Mouse (Mus musculus) neural tube, embryonic 14.5 days (tissue): ENCODE measurements around the gene Alkbh3. TPM values are rescaled to one million over a fixed set of nuclear protein-coding genes. Genes with fewer than 3 reads are reported as not detected.

Experiments used
- ATAC-seq: fragments of 200-750 bp; cut with Nextera tagmentation; 2 replicates; pipeline ENCODE4 v1.8.0; 2017; ENCODE audit warnings: low read depth, mild to moderate bottlenecking, moderate TSS enrichment, moderate library complexity
- H3K27ac ChIP-seq: fragments of 300-500 bp; sonication (generic); 2 replicates; pipeline ENCODE4 v1.5.1; 2014; ENCODE audit warnings: low read depth, mild to moderate bottlenecking, control low read depth, low read length, moderate library complexity, mixed read lengths
- H3K27me3 ChIP-seq: fragments of 300-500 bp; sonication (generic); 2 replicates; pipeline ENCODE4 v1.6.1; 2014; ENCODE audit warnings: low read length; ENCODE audit not compliant: control insufficient read depth, insufficient read depth
- H3K36me3 ChIP-seq: fragments of 300-500 bp; sonication (generic); 2 replicates; pipeline ENCODE4 v1.6.1; 2014; ENCODE audit warnings: low read length, mixed read lengths; ENCODE audit not compliant: control insufficient read depth, insufficient read depth
- H3K4me1 ChIP-seq: fragments of 300-500 bp; sonication (generic); 2 replicates; pipeline ENCODE4 v1.6.1; 2014; ENCODE audit warnings: low read length; ENCODE audit not compliant: control insufficient read depth, insufficient read depth
- H3K4me2 ChIP-seq: fragments of 300-500 bp; sonication (generic); 2 replicates; pipeline ENCODE4 v1.6.1; 2014; ENCODE audit warnings: mild to moderate bottlenecking, low read depth, low read length, control low read depth
- H3K4me3 ChIP-seq: fragments of 300-500 bp; sonication (generic); 2 replicates; pipeline ENCODE4 v1.5.1; 2014; ENCODE audit warnings: low read depth, low read length, control low read depth, mixed read lengths
- H3K9ac ChIP-seq: fragments of 300-500 bp; sonication (generic); replicated peaks from 2 replicates; pipeline ENCODE4 v1.6.1; 2014; ENCODE audit warnings: low read depth, mild to moderate bottlenecking, control low read depth, low read length, mixed read lengths
- H3K9me3 ChIP-seq: fragments of 300-500 bp; sonication (generic); 2 replicates; pipeline ENCODE4 v1.6.1; 2016; ENCODE audit warnings: low read length; ENCODE audit not compliant: control insufficient read depth
- WGBS: fragments of 180-500 bp; shearing (Covaris S2); extraction: QIAGEN DNeasy Blood & Tissue Kit; methylation state at CpG from one replicate; pipeline ENCODE4 v1.1.7; 2014; 5-methylcytosine and 5-hydroxymethylcytosine counted together
- polyA plus RNA-seq: library from polyadenylated mRNA; unstranded; fragments of >200 nt; fragmentation: Nextera tagmentation; extraction: Ambion mirVana; gene quantifications from 2 replicates; pipeline ENCODE4 v1.2.1, GENCODE M21; 2014

Alkbh3 gene
- 51.4 and 57.5 TPM in 2 replicates for polyA plus RNA-seq

DNA sequence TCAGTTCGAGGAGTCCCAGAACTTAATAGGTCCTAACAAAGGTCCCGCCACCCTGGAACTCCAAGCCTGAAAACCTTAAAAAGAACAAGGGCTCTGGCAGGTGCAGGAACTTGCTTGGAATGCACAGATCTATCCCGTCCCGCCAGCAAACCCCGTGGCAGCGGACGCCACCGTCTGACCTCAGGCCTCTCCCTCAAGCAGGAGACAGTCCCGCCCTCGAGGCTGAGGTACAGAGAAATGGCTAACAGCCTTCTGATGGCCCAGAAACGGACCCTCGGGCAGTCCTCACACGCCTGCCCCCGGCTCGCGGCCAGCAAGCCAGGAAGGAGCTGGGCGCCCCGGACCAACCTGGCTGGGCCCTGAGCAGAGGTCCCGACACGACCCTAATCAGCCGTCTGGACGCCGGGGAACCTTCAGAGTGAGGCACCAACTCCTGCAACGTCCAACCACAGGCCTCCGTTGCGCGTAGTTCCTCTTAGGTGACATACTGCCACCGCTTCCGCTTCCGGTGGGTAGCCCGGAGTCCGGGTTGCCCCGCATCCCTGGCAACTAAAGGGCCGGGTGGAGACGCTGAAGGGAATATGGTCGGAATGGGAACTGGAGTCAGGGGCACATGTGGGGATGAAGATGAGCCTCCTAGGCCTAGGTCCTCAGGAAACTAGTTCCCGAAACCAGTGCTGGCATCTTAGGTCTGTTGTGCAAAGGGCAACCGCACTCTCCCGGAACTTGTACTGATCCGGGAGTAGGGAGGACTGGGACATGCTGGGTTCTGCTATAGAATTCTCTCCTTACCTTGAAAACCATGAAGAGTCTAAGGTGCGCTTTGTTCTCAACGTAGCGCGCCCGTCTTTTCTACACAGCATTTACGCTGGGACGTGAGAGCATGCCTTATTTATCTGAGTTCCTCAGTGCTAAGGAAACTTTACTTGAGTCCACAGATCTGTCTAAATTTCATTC, at the start of gene Alkbh3:
Gene Alkbh3 (minus strand): TSS at position 473 of the 957 bp plus-strand sequence.
- WGBS = 6% methylated on average over 47 of the region's 47 CpGs
- no peaks in the 10 kb centered on the region for H3K27me3 ChIP-seq
- H3K4me1 ChIP-seq = peaks cover 6% of the 10 kb centered on the region
- no peaks in the 10 kb centered on the region for H3K9me3 ChIP-seq
- peak within 1 kb of the TSS; percentile 81 for H3K4me2 ChIP-seq
- peak within 1 kb of the TSS; percentile 44; the same call in 1 of the 2 replicates for H3K27ac ChIP-seq
- H3K4me3 ChIP-seq = peak within 1 kb of the TSS; percentile 79
- H3K9ac ChIP-seq = peak within 1 kb of the TSS; percentile 79
- ATAC-seq = peak; percentile 100
- H3K36me3 ChIP-seq = 0 out of 2 replicates have a peak, but pooled peaks cover 3% of the 10 kb centered on the region

GRCm38 (mm10) chr2:94059459-94059858, 48.9 kb upstream of the Alkbh3 start:
- H3K36me3 ChIP-seq = no peaks in the 10 kb centered on the region
- H3K9ac ChIP-seq = no peak overlapping the region
- no peaks in the 10 kb centered on the region for H3K9me3 ChIP-seq
- H3K4me1 ChIP-seq = no peaks in the 10 kb centered on the region
- no peak overlapping the region for H3K27ac ChIP-seq
- H3K4me2 ChIP-seq = no peak overlapping the region
- ATAC-seq = no peak
- no peak overlapping the region for H3K4me3 ChIP-seq
- WGBS = 87% methylated on average over 5 of the region's 5 CpGs
- no peaks in the 10 kb centered on the region for H3K27me3 ChIP-seq

DNA sequence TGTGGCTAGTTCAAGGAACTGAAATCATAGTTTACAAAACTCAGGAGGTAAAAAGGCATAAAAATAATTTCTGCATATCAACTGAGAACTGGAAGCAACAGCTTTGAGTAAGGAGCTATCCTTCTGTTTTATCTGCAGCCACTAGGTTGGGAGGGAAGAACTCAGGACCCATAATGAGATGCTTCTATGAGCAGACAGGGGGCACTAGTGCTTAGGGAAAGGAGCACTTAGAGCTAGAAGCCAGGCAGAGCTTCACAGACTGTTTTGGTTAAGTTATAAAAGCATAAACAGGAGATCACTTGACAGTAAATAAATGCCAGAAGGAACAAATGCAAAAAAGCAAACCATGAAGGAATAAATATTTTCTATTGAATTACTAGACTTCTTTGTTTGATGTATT, 44.2 kb upstream of the Alkbh3 start:
- H3K9ac ChIP-seq = no peak overlapping the region
- no peak overlapping the region for H3K27ac ChIP-seq
- ATAC-seq = peak; percentile 87
- H3K4me3 ChIP-seq = no peak overlapping the region
- no peaks in the 10 kb centered on the region for H3K9me3 ChIP-seq
- H3K36me3 ChIP-seq = no peaks in the 10 kb centered on the region
- H3K27me3 ChIP-seq = no peaks in the 10 kb centered on the region
- H3K4me1 ChIP-seq = no peaks in the 10 kb centered on the region
- H3K4me2 ChIP-seq = no peak overlapping the region

GRCm38 (mm10) chr2:94051952-94052351, 41.3 kb upstream of the Alkbh3 start:
- WGBS = 83% methylated on average over 5 of the region's 5 CpGs
- H3K4me2 ChIP-seq = no peak overlapping the region
- no peak overlapping the region for H3K9ac ChIP-seq
- no peak overlapping the region for H3K4me3 ChIP-seq
- no peak for ATAC-seq
- H3K27me3 ChIP-seq = no peaks in the 10 kb centered on the region
- peaks cover 11% of the 10 kb centered on the region; the same call in 1 of the 2 replicates for H3K4me1 ChIP-seq
- H3K36me3 ChIP-seq = no peaks in the 10 kb centered on the region
- no peak overlapping the region for H3K27ac ChIP-seq
- no peaks in the 10 kb centered on the region for H3K9me3 ChIP-seq

DNA sequence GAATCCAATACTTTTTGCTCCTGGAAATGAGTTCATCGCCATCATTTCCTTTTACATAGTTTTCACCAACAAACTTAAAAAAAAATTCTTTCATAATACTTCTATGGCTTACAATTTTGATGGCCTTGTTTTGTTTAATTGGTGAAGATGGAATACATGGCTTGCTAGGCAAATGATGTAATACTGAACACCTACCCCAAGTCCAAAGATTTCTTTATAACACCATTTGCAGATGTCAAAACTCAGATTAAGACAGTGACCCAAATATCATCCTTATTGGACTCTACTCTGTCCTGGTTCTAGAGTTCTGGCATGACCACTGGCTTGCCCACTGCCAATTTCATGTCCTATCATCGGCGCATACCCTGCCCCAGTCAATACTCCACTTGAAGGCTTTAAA, 40.3 kb upstream of the Alkbh3 start:
- H3K4me1 ChIP-seq = peaks cover 11% of the 10 kb centered on the region; the same call in 1 of the 2 replicates
- ATAC-seq = no peak
- no peak overlapping the region for H3K9ac ChIP-seq
- 97% methylated on average over 3 of the region's 3 CpGs for WGBS
- no peak overlapping the region for H3K4me2 ChIP-seq
- H3K36me3 ChIP-seq = no peaks in the 10 kb centered on the region
- no peak overlapping the region for H3K27ac ChIP-seq
- no peaks in the 10 kb centered on the region for H3K9me3 ChIP-seq
- H3K27me3 ChIP-seq = no peaks in the 10 kb centered on the region
- H3K4me3 ChIP-seq = no peak overlapping the region

GRCm38 (mm10) chr2:94049471-94050176, 39.0 kb upstream of the Alkbh3 start:
- WGBS = 62% methylated on average over 5 of the region's 5 CpGs
- Histone ChIP-seq H3K36me3 (no peaks in the 10 kb centered on the region), H3K27me3 (no peaks in the 10 kb centered on the region), H3K4me1 (peaks cover 11% of the 10 kb centered on the region; the same call in 1 of the 2 replicates), H3K9me3 (no peaks in the 10 kb centered on the region), H3K9ac (no peak overlapping the region), H3K4me2 (no peak overlapping the region), H3K4me3 (no peak overlapping the region), H3K27ac (no peak overlapping the region)
- peak; percentile 31; the same call in 1 of the 2 replicates for ATAC-seq

- Histone ChIP-seq H3K4me3 (no peak overlapping the region), H3K27ac (peak overlapping the region; percentile 44), H3K9ac (no peak overlapping the region), H3K4me1 (peaks cover 14% of the 10 kb centered on the region; the same call in 1 of the 2 replicates), H3K36me3 (no peaks in the 10 kb centered on the region), H3K9me3 (no peaks in the 10 kb centered on the region), H3K27me3 (no peaks in the 10 kb centered on the region), H3K4me2 (no peak overlapping the region)
- WGBS = 68% methylated on average over 5 of the region's 5 CpGs
- no peak for ATAC-seq
Measured at GRCm38 (mm10) chr2:94048733-94049470, 38.3 kb upstream of the Alkbh3 start.

GRCm38 (mm10) chr2:94048271-94048670, 37.7 kb upstream of the Alkbh3 start:
- Histone ChIP-seq H3K4me3 (no peak overlapping the region), H3K27ac (peak overlapping the region; percentile 44; the same call in 1 of the 2 replicates), H3K4me2 (no peak overlapping the region), H3K9ac (no peak overlapping the region), H3K4me1 (peaks cover 14% of the 10 kb centered on the region; the same call in 1 of the 2 replicates), H3K36me3 (no peaks in the 10 kb centered on the region), H3K9me3 (no peaks in the 10 kb centered on the region), H3K27me3 (no peaks in the 10 kb centered on the region)
- no peak for ATAC-seq
- WGBS = 53% methylated on average over 1 of the region's 1 CpGs
